Mouse (Mus musculus) heart, adult 2 months (tissue): ENCODE measurements at regions not wholly inside any gene's neighbourhood (a gene's known extent, or its start where the extent isn't known, plus 50 kb on each side); places are given as distances from the start of the nearest gene placed in this dataset.

ENCODE experiments used
- DNase-seq, 2 experiments: peaks; one replicate each; pipeline ENCODE4 v3.0.0; 2021
- H3K27ac ChIP-seq: fragments of 200-600 bp; 2 replicates; pipeline ENCODE4 v1.8.1; 2022
- H3K27me3 ChIP-seq: fragments of 200-500 bp; 2 replicates; pipeline ENCODE4 v1.6.1; 2012; ENCODE audit warnings: mild to moderate bottlenecking, low read length, inconsistent platforms, mixed read lengths; ENCODE audit not compliant: control insufficient read depth, insufficient read depth
- H3K36me3 ChIP-seq: fragments of 200-500 bp; 2 replicates; pipeline ENCODE4 v1.6.1; 2012; ENCODE audit warnings: low read length, inconsistent platforms; ENCODE audit not compliant: control insufficient read depth, insufficient read depth
- H3K4me1 ChIP-seq: fragments of 200-500 bp; 2 replicates; pipeline ENCODE4 v1.6.1; 2011; ENCODE audit warnings: low read length; ENCODE audit not compliant: control insufficient read depth, insufficient read depth
- H3K4me3 ChIP-seq: fragments of 200-600 bp; 2 replicates; pipeline ENCODE4 v1.8.1; 2022
- H3K79me2 ChIP-seq: fragments of 200-500 bp; replicated peaks from 2 replicates; pipeline ENCODE4 v1.6.1; 2012; ENCODE audit warnings: mild to moderate bottlenecking, inconsistent platforms, low read length, moderate library complexity, mixed read lengths; ENCODE audit not compliant: control insufficient read depth, insufficient read depth
- H3K9ac ChIP-seq: fragments of 200-500 bp; 2 replicates; pipeline ENCODE4 v1.6.1; 2012; ENCODE audit warnings: low read depth, mild to moderate bottlenecking, control low read depth, inconsistent platforms, low read length, mixed read lengths
- CTCF ChIP-seq: fragments of 200-600 bp; IDR thresholded peaks from 2 replicates; pipeline ENCODE4 v1.8.1; 2022; ENCODE audit warnings: antibody characterized with exemption, mild to moderate bottlenecking, moderate library complexity
- EP300 ChIP-seq: fragments of 200-500 bp; IDR thresholded peaks from 2 replicates; pipeline ENCODE4 v1.6.1; 2011; ENCODE audit warnings: low read depth, low read length, control low read depth; ENCODE audit not compliant: insufficient read depth
- POLR2A ChIP-seq: fragments of 200-500 bp; IDR thresholded peaks from 2 replicates; pipeline ENCODE4 v1.6.1; 2011; ENCODE audit warnings: mild to moderate bottlenecking, low read depth, low read length, control low read depth; ENCODE audit not compliant: insufficient read depth
- WGBS: fragments of 180-500 bp; shearing (Covaris S2); methylation state at CpG from one replicate; pipeline ENCODE4 v1.1.7; 2018; 5-methylcytosine and 5-hydroxymethylcytosine counted together
- intact Hi-C: fragments of 180-260 bp; cut with DNase I; formaldehyde crosslinking; loops from one replicate; pipeline ENCODE4 v1.15.1; 2025

- H3K4me3 ChIP-seq = no peak overlapping the region
- WGBS = 53% methylated on average over 12 of the region's 12 CpGs
- peak; percentile 33 to 48 for DNase-seq
Observed at GRCm38 (mm10) chr13:59370141-59370816, 214.7 kb downstream of the Agtpbp1 start.

GRCm38 (mm10) chr13:59368550-59369449 is 216.2 kb downstream of the Agtpbp1 start:
- TF ChIP-seq POLR2A = no peak
- TF ChIP-seq CTCF = no peak
- no peak for TF ChIP-seq EP300
- Histone ChIP-seq H3K4me1 (peaks cover 1% of the 10 kb centered on the region; the same call in 1 of the 2 replicates), H3K27me3 (no peaks in the 10 kb centered on the region), H3K36me3 (no peaks in the 10 kb centered on the region), H3K4me3 (no peak overlapping the region), H3K27ac (no peak overlapping the region), H3K79me2 (no peaks in the 10 kb centered on the region), H3K9ac (no peak overlapping the region)
- 69% methylated on average over 13 of the region's 13 CpGs for WGBS
- DNase-seq = no peak
- intact Hi-C loops = loop anchor here (5.0 to 10.0 kb wide), 2 partner anchors 561 to 734 kb away; partner anchors contain the start of gene Ntrk2

More at GRCm38 (mm10) chr13:59370141-59370816, 214.7 kb downstream of the Agtpbp1 start:
- H3K9ac ChIP-seq = no peak overlapping the region
- intact Hi-C loops = loop anchor here (2.0 kb wide), 1 partner anchor 23 kb away; no protein-coding TSS in a partner anchor
- H3K4me1 ChIP-seq = peaks cover 1% of the 10 kb centered on the region; the same call in 1 of the 2 replicates
- no peak for TF ChIP-seq CTCF
- H3K79me2 ChIP-seq = no peaks in the 10 kb centered on the region
- H3K27ac ChIP-seq = peak overlapping the region; percentile 56; the same call in 1 of the 2 replicates
- H3K27me3 ChIP-seq = no peaks in the 10 kb centered on the region
- no peaks in the 10 kb centered on the region for H3K36me3 ChIP-seq

- intact Hi-C loops = loop anchor here (5.0 to 10.0 kb wide), 2 partner anchors 558 to 731 kb away; partner anchors contain the start of gene Ntrk2
- peak; percentile 43 to 74 for DNase-seq
- WGBS = 40% methylated on average over 5 of the region's 5 CpGs
- H3K27ac ChIP-seq = no peak overlapping the region
- no peaks in the 10 kb centered on the region for H3K36me3 ChIP-seq
- no peaks in the 10 kb centered on the region for H3K27me3 ChIP-seq
- no peak for TF ChIP-seq POLR2A
- peak; percentile 80 for TF ChIP-seq CTCF
- TF ChIP-seq EP300 = no peak
- H3K79me2 ChIP-seq = no peaks in the 10 kb centered on the region
- no peak overlapping the region for H3K4me3 ChIP-seq
- no peak overlapping the region for H3K9ac ChIP-seq
- H3K4me1 ChIP-seq = peaks cover 1% of the 10 kb centered on the region; the same call in 1 of the 2 replicates
Observed at GRCm38 (mm10) chr13:59365460-59365859, 219.6 kb downstream of the Agtpbp1 start.

GRCm38 (mm10) chr13:59363428-59363827 is 221.6 kb downstream of the Agtpbp1 start:
- 72% methylated on average over 10 of the region's 10 CpGs for WGBS
- Histone ChIP-seq H3K79me2 (no peaks in the 10 kb centered on the region), H3K4me1 (no peaks in the 10 kb centered on the region), H3K36me3 (no peaks in the 10 kb centered on the region), H3K4me3 (no peak overlapping the region), H3K27ac (no peak overlapping the region), H3K27me3 (no peaks in the 10 kb centered on the region), H3K9ac (no peak overlapping the region)
- DNase-seq = no peak
- no peak for TF ChIP-seq EP300
- no peak for TF ChIP-seq POLR2A
- TF ChIP-seq CTCF = no peak
- intact Hi-C loops = loop anchor here (10.0 kb wide), 1 partner anchor 729 kb away; no protein-coding TSS in a partner anchor

- no peaks in the 10 kb centered on the region for H3K79me2 ChIP-seq
- 65% methylated on average over 7 of the region's 7 CpGs for WGBS
- intact Hi-C loops = loop anchor here (10.0 kb wide), 1 partner anchor 727 kb away; no protein-coding TSS in a partner anchor
- H3K9ac ChIP-seq = no peak overlapping the region
- no peak overlapping the region for H3K27ac ChIP-seq
- H3K27me3 ChIP-seq = no peaks in the 10 kb centered on the region
- no peaks in the 10 kb centered on the region for H3K4me1 ChIP-seq
- DNase-seq = no peak
- no peak overlapping the region for H3K4me3 ChIP-seq
- TF ChIP-seq EP300 = no peak
- TF ChIP-seq POLR2A = no peak
- TF ChIP-seq CTCF = no peak
- no peaks in the 10 kb centered on the region for H3K36me3 ChIP-seq
Observed at GRCm38 (mm10) chr13:59361323-59361722, 223.7 kb downstream of the Agtpbp1 start.

- H3K27ac ChIP-seq = no peak overlapping the region
- no peaks in the 10 kb centered on the region for H3K79me2 ChIP-seq
- no peaks in the 10 kb centered on the region for H3K27me3 ChIP-seq
- no peaks in the 10 kb centered on the region for H3K4me1 ChIP-seq
- H3K36me3 ChIP-seq = no peaks in the 10 kb centered on the region
- H3K4me3 ChIP-seq = no peak overlapping the region
- no peak for TF ChIP-seq POLR2A
- TF ChIP-seq EP300 = no peak
- no peak for TF ChIP-seq CTCF
- intact Hi-C loops = loop anchor here (10.0 kb wide), 1 partner anchor 725 kb away; no protein-coding TSS in a partner anchor
- H3K9ac ChIP-seq = no peak overlapping the region
- WGBS = 79% methylated on average over 3 of the region's 3 CpGs
- DNase-seq = no peak
Observed at GRCm38 (mm10) chr13:59360026-59360425, 225.0 kb downstream of the Agtpbp1 start.
